Mouse (Mus musculus) bone marrow, adult 2 months (tissue): ENCODE data around the gene Eya4.

Source experiments
- CTCF ChIP-seq: fragments of 200-500 bp; IDR thresholded peaks from 2 replicates; pipeline ENCODE4 v1.5.1; 2011; ENCODE audit warnings: low read length, control low read depth; ENCODE audit not compliant: control insufficient read depth, insufficient read depth
- POLR2A ChIP-seq: fragments of 200-500 bp; IDR thresholded peaks from 2 replicates; pipeline ENCODE4 v1.6.1; 2011; ENCODE audit warnings: low read depth, mild to moderate bottlenecking, control low read depth, low read length, borderline replicate concordance; ENCODE audit not compliant: control insufficient read depth

- TF ChIP-seq CTCF = no peak
- no peak for TF ChIP-seq POLR2A
These were observed 273.7 kb downstream of the Eya4 start for GRCm38 (mm10) chr10:23076691-23077385.
